8 mouse cellular contexts compared by ENCODE assay signal in the genomic region with DNA sequence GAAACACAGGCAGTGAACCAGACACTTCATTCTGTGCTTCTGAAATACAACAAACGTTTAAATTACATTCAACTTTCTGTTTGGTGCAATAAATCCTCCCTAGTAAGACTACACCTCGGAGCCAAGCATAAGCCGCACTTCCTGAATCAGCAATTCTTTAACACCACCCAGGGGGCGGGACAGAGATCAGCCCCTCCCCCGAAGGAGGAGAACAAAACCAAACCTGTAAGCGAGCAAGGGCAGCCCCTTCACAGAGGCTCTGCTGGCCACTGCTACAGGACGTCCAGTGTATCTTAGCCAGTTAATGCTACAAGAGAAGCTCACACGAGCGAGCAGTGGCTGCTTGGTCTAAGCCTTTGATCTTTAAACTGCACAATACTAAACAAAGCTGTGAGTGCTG. TPM values are rescaled to one million over a fixed set of nuclear protein-coding genes. Genes with fewer than 3 reads are reported as not detected.
DNase-seq lines count a peak whose midpoint lies in the region; ATAC-seq lines count a peak whose summit lies in the region.

No protein-coding gene starts in this region.

- no peaks in the 10 kb centered on the region for H3K27me3 ChIP-seq in embryonic facial prominence, embryonic 14.5 days (replicated peaks; ENCODE audit: control insufficient read depth, insufficient read depth, low read length)

- H3K4me2 ChIP-seq in embryonic facial prominence, embryonic 14.5 days (ENCODE audit: low read depth, low read length) = peak overlapping the region; percentile 6; the same call in 1 of the 2 replicates

- H3K4me1 ChIP-seq in embryonic facial prominence, embryonic 14.5 days (ENCODE audit: control insufficient read depth, insufficient read depth, low read length) = peaks cover 16% of the 10 kb centered on the region

- no peaks in the 10 kb centered on the region for H3K9me3 ChIP-seq in embryonic facial prominence, embryonic 14.5 days (ENCODE audit: control insufficient read depth, low read length)

- ATAC-seq in embryonic facial prominence, embryonic 14.5 days (ENCODE audit: low read depth) = peak; percentile 86

- peak; percentile 36 to 37 for DNase-seq in cerebellum, postnatal 10 days
- DNase-seq in cerebellum, postnatal 14 days = no peak
- peak; percentile 91 for DNase-seq in embryonic facial prominence, embryonic 14.5 days (ENCODE audit: low spot score)
- DNase-seq in heart, postnatal 4 days = peak; percentile 75
- DNase-seq in large intestine, adult 2 months (ENCODE audit: low read depth, low spot score) = peak; percentile 62
- DNase-seq in mesoderm, embryonic 11.5 days (ENCODE audit: low read depth, low spot score) = peak; percentile 67
- peak; percentile 63 to 70 for DNase-seq in spleen, postnatal 4 days (ENCODE audit: low spot score in 2 of 2)
- DNase-seq in frontal cortex, postnatal 25 days (ENCODE audit: low spot score in 2 of 2) = no peak

- H3K36me3 ChIP-seq in embryonic facial prominence, embryonic 14.5 days (ENCODE audit: control insufficient read depth, insufficient read depth, low read length) = no peaks in the 10 kb centered on the region

- H3K27ac ChIP-seq in embryonic facial prominence, embryonic 14.5 days (replicated peaks; ENCODE audit: low read depth, low read length) = no peak overlapping the region

- 7% methylated on average over 9 of the region's 9 CpGs for WGBS in embryonic facial prominence, embryonic 14.5 days
- WGBS in large intestine, adult 2 months = 4% methylated on average over 9 of the region's 9 CpGs

- no peak overlapping the region for H3K4me3 ChIP-seq in embryonic facial prominence, embryonic 14.5 days (ENCODE audit: low read depth, low read length)

- no peak overlapping the region for H3K9ac ChIP-seq in embryonic facial prominence, embryonic 14.5 days (ENCODE audit: low read depth, low read length)

RNA-seq across cellular contexts. Expression of a gene that starts 43.5 kb away (rescaled TPM):
- 35.7 and 43.5 TPM in 2 replicates for polyA plus RNA-seq in embryonic facial prominence, embryonic 14.5 days (2014; fragmentation: Nextera tagmentation; extraction: Ambion mirVana)
- total RNA-seq in heart, postnatal 4 days (2021) = 10 to 100 TPM; 31.0 to 36.4 TPM
- polyA plus RNA-seq in large intestine, adult 2 months (2012; rRNA removed) = 1.9 and 2.9 TPM in 2 replicates

Comparison
In these comparisons a context has a peak if more than half of its experiments do, and no peak if none do; other contexts are left out.
1. DNase-seq: peak in cerebellum, postnatal 10 days (2 of 2), embryonic facial prominence, embryonic 14.5 days (single experiment), heart, postnatal 4 days (single experiment), large intestine, adult 2 months (single experiment), mesoderm, embryonic 11.5 days (single experiment) and spleen, postnatal 4 days (2 of 2); none in cerebellum, postnatal 14 days (0 of 2) and frontal cortex, postnatal 25 days (0 of 2).